ENCODE assay signal across 9 mouse cellular contexts in genomic region chr2:135957689-135958088, GRCm38 (mm10).
DNase-seq lines count a peak whose midpoint lies in the region; ATAC-seq and TF ChIP-seq lines count a peak whose summit lies in the region.
"Had no signal": no experiment of that assay in that cellular context is flagged by ENCODE, and none has a peak within 500 bp of the region (broad histone marks: within the 10 kb centered on the region; RNA-seq: fewer than 3 reads in every experiment).

No protein-coding gene starts in this region.

- peak; percentile 58 to 64 for DNase-seq in adrenal gland, adult 18-20 months (ENCODE audit: low spot score in 2 of 2)
- peak; percentile 83 for DNase-seq in embryo, embryonic 10.5 days (ENCODE audit: low spot score)
- DNase-seq in gastrocnemius, postnatal 36 days, result peak; percentile 31 to 43
- peak; percentile 83 for DNase-seq in limb, embryonic 14.5 days (ENCODE audit: low spot score)
- DNase-seq in midbrain, postnatal 0 days (ENCODE audit: low spot score), result peak; percentile 78
- peak; percentile 63 for DNase-seq in stomach, postnatal 0 days (ENCODE audit: low spot score)

- H3K27me3 ChIP-seq in kidney, embryonic 14.5 days (ENCODE audit: control insufficient read depth, insufficient read depth, low read length), result no peaks in the 10 kb centered on the region
- H3K27me3 ChIP-seq in limb, embryonic 14.5 days (ENCODE audit: control insufficient read depth, insufficient read depth, low read length), result no peaks in the 10 kb centered on the region
- no peaks in the 10 kb centered on the region for H3K27me3 ChIP-seq in midbrain, postnatal 0 days (ENCODE audit: insufficient read depth, low read length)
- H3K27me3 ChIP-seq in stomach, postnatal 0 days (ENCODE audit: control insufficient read depth, insufficient read depth, low read length), result no peaks in the 10 kb centered on the region

- no peak for TF ChIP-seq EP300 in stomach, postnatal 0 days (optimal IDR thresholded peaks at IDR 0.05)

- no peak overlapping the region for H3K27ac ChIP-seq in kidney, embryonic 14.5 days (ENCODE audit: low read depth, low read length)
- no peak overlapping the region for H3K27ac ChIP-seq in limb, embryonic 14.5 days (replicated peaks; ENCODE audit: low read depth, low read length)
- H3K27ac ChIP-seq in midbrain, postnatal 0 days (ENCODE audit: low read depth, low read length), result no peak overlapping the region
- no peak overlapping the region for H3K27ac ChIP-seq in stomach, postnatal 0 days (replicated peaks)
- H3K27ac ChIP-seq: heart, embryonic 13.5 days had no signal

- H3K9me3 ChIP-seq in kidney, embryonic 14.5 days (ENCODE audit: control insufficient read depth, low read length), result no peaks in the 10 kb centered on the region
- H3K9me3 ChIP-seq in limb, embryonic 14.5 days (ENCODE audit: control insufficient read depth, low read length), result no peaks in the 10 kb centered on the region
- H3K9me3 ChIP-seq in midbrain, postnatal 0 days (ENCODE audit: low read length), result no peaks in the 10 kb centered on the region
- no peaks in the 10 kb centered on the region for H3K9me3 ChIP-seq in stomach, postnatal 0 days (ENCODE audit: control insufficient read depth, low read length)
- H3K9me3 ChIP-seq: heart, embryonic 13.5 days had no signal

- peak; percentile 95 for TF ChIP-seq CTCF in midbrain, postnatal 0 days (IDR thresholded peaks at IDR 0.05)
- peak; percentile 94 for TF ChIP-seq CTCF in stomach, postnatal 0 days (IDR thresholded peaks at IDR 0.05; ENCODE audit: low read depth)

- no peaks in the 10 kb centered on the region for H3K4me1 ChIP-seq in kidney, embryonic 14.5 days (ENCODE audit: control insufficient read depth, insufficient read depth, low read length)
- no peaks in the 10 kb centered on the region for H3K4me1 ChIP-seq in limb, embryonic 14.5 days (ENCODE audit: control insufficient read depth, insufficient read depth, low read length)
- H3K4me1 ChIP-seq in midbrain, postnatal 0 days (ENCODE audit: insufficient read depth, low read length), result no peaks in the 10 kb centered on the region; the same call in 1 of the 2 replicates
- H3K4me1 ChIP-seq in stomach, postnatal 0 days (replicated peaks; ENCODE audit: control insufficient read depth, insufficient read depth), result no peaks in the 10 kb centered on the region

- peak; percentile 92 for ATAC-seq in CD4-positive, CD25-positive, alpha-beta regulatory T cell, adult 4 months
- peak; percentile 68; the same call in 1 of the 2 replicates for ATAC-seq in kidney, embryonic 14.5 days (ENCODE audit: low FRiP score, low TSS enrichment)
- peak; percentile 56; the same call in 1 of the 2 replicates for ATAC-seq in limb, embryonic 14.5 days (ENCODE audit: low FRiP score, low read depth)
- ATAC-seq in midbrain, postnatal 0 days (ENCODE audit: low FRiP score), result peak; percentile 80
- ATAC-seq in stomach, postnatal 0 days (ENCODE audit: low FRiP score, low TSS enrichment), result peak; percentile 48

- 33% methylated on average over 7 of the region's 7 CpGs for WGBS in kidney, embryonic 14.5 days
- WGBS in limb, embryonic 14.5 days, result 21% methylated on average over 7 of the region's 7 CpGs
- 30% methylated on average over 7 of the region's 7 CpGs for WGBS in midbrain, postnatal 0 days
- 26% methylated on average over 7 of the region's 7 CpGs for WGBS in stomach, postnatal 0 days

- H3K4me3 ChIP-seq in kidney, embryonic 14.5 days (ENCODE audit: low read length), result no peak overlapping the region
- no peak overlapping the region for H3K4me3 ChIP-seq in limb, embryonic 14.5 days (replicated peaks; ENCODE audit: low read length)
- H3K4me3 ChIP-seq in midbrain, postnatal 0 days (ENCODE audit: low read depth, low read length), result no peak overlapping the region
- H3K4me3 ChIP-seq in stomach, postnatal 0 days (ENCODE audit: low read depth, low read length), result no peak overlapping the region
- H3K4me3 ChIP-seq: heart, embryonic 13.5 days had no signal

- TF ChIP-seq POLR2A in limb, embryonic 14.5 days (IDR thresholded peaks at IDR 0.05; ENCODE audit: borderline replicate concordance, extremely low read depth, insufficient read depth, insufficient read length), result no peak

- H3K9ac ChIP-seq in kidney, embryonic 14.5 days (ENCODE audit: low read depth, low read length), result no peak overlapping the region
- H3K9ac ChIP-seq in limb, embryonic 14.5 days (ENCODE audit: low read depth, low read length, severe bottlenecking), result no peak overlapping the region
- no peak overlapping the region for H3K9ac ChIP-seq in midbrain, postnatal 0 days (replicated peaks; ENCODE audit: low read length, poor library complexity, severe bottlenecking)
- no peak overlapping the region for H3K9ac ChIP-seq in stomach, postnatal 0 days (ENCODE audit: low read length)
- H3K9ac ChIP-seq: heart, embryonic 13.5 days had no signal

- H3K4me2 ChIP-seq in kidney, embryonic 14.5 days (replicated peaks; ENCODE audit: low read depth, low read length), result no peak overlapping the region
- no peak overlapping the region for H3K4me2 ChIP-seq in limb, embryonic 14.5 days (replicated peaks; ENCODE audit: low read depth, low read length, severe bottlenecking)
- no peak overlapping the region for H3K4me2 ChIP-seq in midbrain, postnatal 0 days (ENCODE audit: low read depth, low read length, poor library complexity, severe bottlenecking)
- no peak overlapping the region for H3K4me2 ChIP-seq in stomach, postnatal 0 days (replicated peaks; ENCODE audit: low read depth)
- H3K4me2 ChIP-seq: heart, embryonic 13.5 days had no signal

- H3K36me3 ChIP-seq in kidney, embryonic 14.5 days (ENCODE audit: control insufficient read depth, insufficient read depth, low read length), result no peaks in the 10 kb centered on the region; the same call in 1 of the 2 replicates
- peaks cover 2% of the 10 kb centered on the region; the same call in 1 of the 2 replicates for H3K36me3 ChIP-seq in limb, embryonic 14.5 days (ENCODE audit: control insufficient read depth, insufficient read depth, low read length)
- H3K36me3 ChIP-seq in midbrain, postnatal 0 days (ENCODE audit: insufficient read depth, low read length), result no peaks in the 10 kb centered on the region
- H3K36me3 ChIP-seq in stomach, postnatal 0 days (ENCODE audit: control insufficient read depth, insufficient read depth, low read length), result no peaks in the 10 kb centered on the region

- intact Hi-C loops in gastrocnemius, postnatal 36 days (cut with DNase I), result loop anchor here (5.0 kb wide), 1 partner anchor 600 kb away; no protein-coding TSS in a partner anchor
